Mouse (Mus musculus) gastrocnemius, postnatal 14 days (tissue): ENCODE measurements around the gene Eif4ebp2. TPM values are rescaled to one million over a fixed set of nuclear protein-coding genes. Genes with fewer than 3 reads are reported as not detected.

ENCODE experiments used
- DNase-seq: peaks from one replicate; pipeline ENCODE4 v3.0.0; 2021; ENCODE audit warnings: mixed read lengths
- intact Hi-C: fragments of 180-260 bp; cut with DNase I; formaldehyde crosslinking; loops from one replicate; pipeline ENCODE4 v1.15.1; 2025; ENCODE audit warnings: low total_unique reads
- total RNA-seq, 2 experiments: library from RNA; stranded (reverse); gene quantifications; 2 replicates each; pipeline ENCODE4 v1.2.3; 2021

The Eif4ebp2 gene
- total RNA-seq, 2 experiments from 2014 or later, result 86.6 to 88.9 TPM

- intact Hi-C loops, result no loop called here
- no peak for DNase-seq
Measured at GRCm38 (mm10) chr10:61394476-61395136, 57.9 kb downstream of the Eif4ebp2 start.

GRCm38 (mm10) chr10:61392584-61392983 lies 59.9 kb downstream of the Eif4ebp2 start:
- no peak for DNase-seq
- intact Hi-C loops, result no loop called here

GRCm38 (mm10) chr10:61390148-61390547 lies 62.3 kb downstream of the Eif4ebp2 start:
- intact Hi-C loops, result no loop called here
- DNase-seq, result no peak

GRCm38 (mm10) chr10:61389020-61389419 lies 63.4 kb downstream of the Eif4ebp2 start:
- no peak for DNase-seq
- intact Hi-C loops, result no loop called here

- no peak for DNase-seq
- intact Hi-C loops, result no loop called here
Measured at GRCm38 (mm10) chr10:61386284-61386683, 66.2 kb downstream of the Eif4ebp2 start.

- intact Hi-C loops, result no loop called here
- DNase-seq, result no peak
Measured at GRCm38 (mm10) chr10:61385174-61385573, 67.3 kb downstream of the Eif4ebp2 start.

GRCm38 (mm10) chr10:61383715-61384047 lies 68.8 kb downstream of the Eif4ebp2 start:
- intact Hi-C loops, result no loop called here
- no peak for DNase-seq

- DNase-seq, result peak; percentile 86
- intact Hi-C loops, result no loop called here
Measured at GRCm38 (mm10) chr10:61383021-61383714, 69.3 kb downstream of the Eif4ebp2 start, which contains the start of gene Pald1. Gene Pald1, minus strand, starts transcription at chr10:61383530.

- intact Hi-C loops, result no loop called here
Measured at GRCm38 (mm10) chr10:61382281-61382731, 70.2 kb downstream of the Eif4ebp2 start.

GRCm38 (mm10) chr10:61381823-61382222 lies 70.6 kb downstream of the Eif4ebp2 start:
- peak; percentile 9 for DNase-seq
- intact Hi-C loops, result no loop called here

More at GRCm38 (mm10) chr10:61382281-61382731, 70.2 kb downstream of the Eif4ebp2 start:
- peak; percentile 33 for DNase-seq

GRCm38 (mm10) chr10:61380186-61380585 lies 72.3 kb downstream of the Eif4ebp2 start:
- intact Hi-C loops, result no loop called here
- peak; percentile 72 for DNase-seq

GRCm38 (mm10) chr10:61379340-61380040 lies 73.0 kb downstream of the Eif4ebp2 start:
- intact Hi-C loops, result no loop called here
- DNase-seq, result no peak

GRCm38 (mm10) chr10:61378698-61379097 lies 73.8 kb downstream of the Eif4ebp2 start:
- intact Hi-C loops, result no loop called here
- no peak for DNase-seq

Other genes with a start within 250 kb of the Eif4ebp2 start
- gene Adamts14, start 179.2 kb downstream of the Eif4ebp2 start, total RNA-seq, result 1 to 10 TPM; 3.7 to 4.2 TPM
- gene Prf1, start 154.8 kb downstream of the Eif4ebp2 start, total RNA-seq, result not detected
- gene Pald1, start 69.1 kb downstream of the Eif4ebp2 start, total RNA-seq, result 10 to 100 TPM; 15.2 to 17.7 TPM
- gene Nodal, start 34.7 kb downstream of the Eif4ebp2 start, total RNA-seq, result under 1 TPM in 1 of 2 experiments, not detected in 1; 0.10 TPM
- gene Lrrc20, start 23.1 kb upstream of the Eif4ebp2 start, total RNA-seq, result 10 to 100 TPM; 79.9 to 82.2 TPM
- under 1 TPM in 1 of 2 experiments, not detected in 1; 0.07 TPM for gene Npffr1, start 142.8 kb upstream of the Eif4ebp2 start, total RNA-seq
- gene Ppa1, start 195.9 kb upstream of the Eif4ebp2 start, total RNA-seq, result 10 to 100 TPM; 36.6 to 39.8 TPM
- gene Sar1a, start 227.6 kb upstream of the Eif4ebp2 start, total RNA-seq, result 100 to 1,000 TPM; 100 to 114 TPM
- 10 to 100 TPM; 11.8 to 14.3 TPM for gene Tysnd1, start 242.9 kb upstream of the Eif4ebp2 start, total RNA-seq